Comparison of ENCODE assay signal across 24 mouse cellular contexts in the genomic region with DNA sequence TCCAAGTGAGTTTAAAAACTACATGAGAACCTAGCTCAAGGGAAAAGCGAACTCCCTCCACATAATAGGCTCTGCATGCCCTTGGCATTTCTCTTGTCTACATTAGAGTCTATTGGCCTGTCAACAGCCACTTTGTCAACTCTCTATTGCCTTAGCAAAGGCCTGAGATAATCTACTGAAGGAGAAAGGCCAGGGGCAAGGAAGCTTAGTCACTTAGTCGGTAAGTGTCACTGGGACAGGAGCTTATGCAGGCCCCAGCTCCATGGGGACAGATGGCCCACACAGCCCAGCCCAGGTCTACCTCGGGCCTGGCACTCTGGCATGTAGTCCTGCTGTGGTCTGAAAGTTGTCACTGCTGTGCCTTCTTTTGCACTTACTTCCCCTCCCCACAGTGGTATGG. TPM values are rescaled to one million over a fixed set of nuclear protein-coding genes. Genes with fewer than 3 reads are reported as not detected.
DNase-seq lines count a peak whose midpoint lies in the region; ATAC-seq and TF ChIP-seq lines count a peak whose summit lies in the region.
"Had no signal": no experiment of that assay in that cellular context is flagged by ENCODE, and none has a peak within 500 bp of the region (broad histone marks: within the 10 kb centered on the region; RNA-seq: fewer than 3 reads in every experiment).

No protein-coding gene starts in this region.

- 0 out of 2 replicates have a peak overlapping the region, but pooled peaks have one; percentile 3 for H3K4me3 ChIP-seq in heart, embryonic 10.5 days
- H3K4me3 ChIP-seq in heart, embryonic 16.5 days (ENCODE audit: low read length), result no peak overlapping the region
- H3K4me3 ChIP-seq in heart, adult 2 months, result no peak overlapping the region
- H3K4me3 ChIP-seq in brown adipose tissue, adult 24 weeks (ENCODE audit: insufficient read depth, low read depth, low read length), result no peak overlapping the region
- H3K4me3 ChIP-seq: forebrain, embryonic 10.5 days; hindbrain, embryonic 10.5 days; intestine, embryonic 15.5 days; limb, embryonic 10.5 days; liver, embryonic 15.5 days; neural tube, embryonic 15.5 days had no signal

- no peak for TF ChIP-seq CTCF in heart, adult 2 months (IDR thresholded peaks at IDR 0.05)

- no peak for TF ChIP-seq POLR2A in heart, adult 2 months (IDR thresholded peaks at IDR 0.05; ENCODE audit: insufficient read depth, low read depth, low read length)

- H3K36me3 ChIP-seq in heart, embryonic 10.5 days, result no peaks in the 10 kb centered on the region
- H3K36me3 ChIP-seq in heart, embryonic 16.5 days (ENCODE audit: control insufficient read depth, insufficient read depth), result no peaks in the 10 kb centered on the region
- no peaks in the 10 kb centered on the region for H3K36me3 ChIP-seq in heart, adult 2 months (ENCODE audit: control insufficient read depth, insufficient read depth, low read length)
- H3K36me3 ChIP-seq: forebrain, embryonic 10.5 days; hindbrain, embryonic 10.5 days; intestine, embryonic 15.5 days; limb, embryonic 10.5 days; liver, embryonic 15.5 days had no signal

- intact Hi-C loops in heart, postnatal 36 days (cut with DNase I), result no loop called here
- intact Hi-C loops in heart, adult 2 months (cut with DNase I), result no loop called here

- WGBS in heart, embryonic 10.5 days, result 30% methylated on average over 3 of the region's 3 CpGs
- 29% methylated on average over 3 of the region's 3 CpGs for WGBS in heart, embryonic 16.5 days
- WGBS in heart, adult 2 months, result 34% methylated on average over 3 of the region's 3 CpGs

- peaks cover 68% of the 10 kb centered on the region for H3K27me3 ChIP-seq in heart, embryonic 10.5 days (ENCODE audit: insufficient read depth, poor library complexity, severe bottlenecking)
- H3K27me3 ChIP-seq in heart, embryonic 16.5 days (ENCODE audit: control insufficient read depth, insufficient read depth, low read length), result peaks cover 15% of the 10 kb centered on the region
- H3K27me3 ChIP-seq in heart, adult 2 months (ENCODE audit: control insufficient read depth, insufficient read depth, low read length), result no peaks in the 10 kb centered on the region
- H3K27me3 ChIP-seq: intestine, embryonic 15.5 days; liver, embryonic 15.5 days; neural tube, embryonic 15.5 days had no signal

- H3K4me1 ChIP-seq in heart, embryonic 10.5 days, result peaks cover 28% of the 10 kb centered on the region
- peaks cover 18% of the 10 kb centered on the region for H3K4me1 ChIP-seq in heart, embryonic 16.5 days (ENCODE audit: control insufficient read depth, insufficient read depth, low read length)
- no peaks in the 10 kb centered on the region for H3K4me1 ChIP-seq in heart, adult 2 months (ENCODE audit: control insufficient read depth, insufficient read depth, low read length)
- peaks cover 31% of the 10 kb centered on the region for H3K4me1 ChIP-seq in brown adipose tissue, adult 24 weeks (ENCODE audit: control insufficient read depth, insufficient read depth, insufficient read length, low read length)
- H3K4me1 ChIP-seq: intestine, embryonic 15.5 days had no signal

- no peak overlapping the region for H3K27ac ChIP-seq in heart, embryonic 10.5 days
- H3K27ac ChIP-seq in heart, embryonic 16.5 days (ENCODE audit: low read length), result no peak overlapping the region
- H3K27ac ChIP-seq in heart, adult 2 months, result no peak overlapping the region
- peak overlapping the region; percentile 84 for H3K27ac ChIP-seq in brown adipose tissue, adult 24 weeks (replicated peaks; ENCODE audit: low read depth, low read length)
- H3K27ac ChIP-seq: forebrain, embryonic 10.5 days; hindbrain, embryonic 10.5 days; intestine, embryonic 15.5 days; limb, embryonic 10.5 days; liver, embryonic 15.5 days; macrophage; neural tube, embryonic 15.5 days had no signal

- no peak for TF ChIP-seq EP300 in heart, adult 2 months (IDR thresholded peaks at IDR 0.05; ENCODE audit: insufficient read depth, low read depth, low read length)

- H3K9ac ChIP-seq in heart, embryonic 16.5 days (ENCODE audit: low read length), result no peak overlapping the region
- no peak overlapping the region for H3K9ac ChIP-seq in heart, adult 2 months (ENCODE audit: low read depth, low read length)
- H3K9ac ChIP-seq: intestine, embryonic 15.5 days; liver, embryonic 15.5 days; neural tube, embryonic 15.5 days had no signal

- peak; percentile 45; the same call in 1 of the 2 replicates for ATAC-seq in heart, embryonic 16.5 days (replicated peaks; ENCODE audit: extremely low read depth, insufficient read depth, low FRiP score)
- ATAC-seq: activated CD4-positive, CD25-positive, alpha-beta regulatory T cell, adult 4 months; hindbrain, embryonic 16.5 days; intestine, embryonic 15.5 days had no signal

- no peaks in the 10 kb centered on the region for H3K79me2 ChIP-seq in heart, adult 2 months (replicated peaks; ENCODE audit: control insufficient read depth, insufficient read depth, low read length)

- no peak for DNase-seq in heart, embryonic 10.5 days (ENCODE audit: low spot score)
- no peak for DNase-seq in heart, postnatal 36 days
- DNase-seq in heart, adult 2 months, result no peak
- DNase-seq in adipocyte (ENCODE audit: low spot score), result peak; percentile 57
- no peak for DNase-seq in cerebellum, adult 11-12 months
- DNase-seq: cerebellum, adult 11 months; cerebellum, postnatal 10 days; kidney, adult 8-10 months; kidney, postnatal 10 days; liver; thymus, adult 2 months; thymus, postnatal 4 days had no signal

- H3K9me3 ChIP-seq in heart, embryonic 10.5 days, result no peaks in the 10 kb centered on the region
- no peaks in the 10 kb centered on the region for H3K9me3 ChIP-seq in heart, embryonic 16.5 days (replicated peaks; ENCODE audit: control insufficient read depth, low read length)
- H3K9me3 ChIP-seq: forebrain, embryonic 10.5 days; hindbrain, embryonic 10.5 days; intestine, embryonic 15.5 days; limb, embryonic 10.5 days; liver, embryonic 15.5 days; neural tube, embryonic 15.5 days had no signal

- H3K4me2 ChIP-seq in heart, embryonic 16.5 days (ENCODE audit: low read depth, low read length), result no peak overlapping the region
- H3K4me2 ChIP-seq: intestine, embryonic 15.5 days; liver, embryonic 15.5 days; midbrain, embryonic 11.5 days; neural tube, embryonic 15.5 days had no signal

RNA-seq across cellular contexts. Expression of a gene that starts 11.7 kb away (rescaled TPM):
- polyA plus RNA-seq in heart, embryonic 10.5 days (2016; fragmentation: Nextera tagmentation; extraction: Ambion mirVana), result 25.5 and 31.9 TPM in 2 replicates
- total RNA-seq in heart, postnatal 36 days (2021), result 10 to 100 TPM; 26.9 to 28.7 TPM
- polyA plus RNA-seq in heart, embryonic 16.5 days (2015; fragmentation: Nextera tagmentation; extraction: Ambion mirVana), result 28.8 and 31.6 TPM in 2 replicates
- total RNA-seq in heart, adult 2 months (2021), result 10 to 100 TPM; 21.9 to 25.7 TPM
- polyA plus RNA-seq in heart, adult 2 months (2012; rRNA removed), result 20.8 and 30.1 TPM in 2 replicates
- 52.7 and 53.9 TPM in 2 replicates for polyA plus RNA-seq in brown adipose tissue, adult 24 weeks (2012; ENCODE audit: insufficient read depth, insufficient read length, missing spikeins)

RNA-seq across cellular contexts. Expression of a gene that starts 38.0 kb away (rescaled TPM):
- 1.3 and 3.3 TPM in 2 replicates for polyA plus RNA-seq in heart, embryonic 10.5 days (2016; fragmentation: Nextera tagmentation; extraction: Ambion mirVana)
- total RNA-seq in heart, postnatal 36 days (2021), result 1 to 10 TPM in 1 of 2 experiments, under 1 TPM in 1; 0.73 to 2.1 TPM
- 0.87 TPM in 2 replicates for polyA plus RNA-seq in heart, embryonic 16.5 days (2015; fragmentation: Nextera tagmentation; extraction: Ambion mirVana)
- total RNA-seq in heart, adult 2 months (2021), result 1 to 10 TPM; 1.4 to 1.9 TPM
- polyA plus RNA-seq in heart, adult 2 months (2012; rRNA removed), result 5.1 and 11.8 TPM in 2 replicates
- 269 and 304 TPM in 2 replicates for polyA plus RNA-seq in brown adipose tissue, adult 24 weeks (2012; ENCODE audit: insufficient read depth, insufficient read length, missing spikeins)
- polyA plus RNA-seq: activated CD4-positive, CD25-positive, alpha-beta regulatory T cell, adult 4 months had no signal

Comparison
In these comparisons a context has a peak if more than half of its experiments do, and no peak if none do; other contexts are left out.
1. RNA of a gene that starts 38.0 kb away (polyA plus RNA-seq): 269 to 304 TPM in brown adipose tissue, adult 24 weeks; 5.1 to 11.8 TPM in heart, adult 2 months, 1.3 to 3.3 TPM in heart, embryonic 10.5 days and 0.87 TPM in heart, embryonic 16.5 days; every median in the first group is over 10 times any median in the second.